Mouse (Mus musculus): ENCODE measurements around the gene Hint3.

Gene Hint3

DNA sequence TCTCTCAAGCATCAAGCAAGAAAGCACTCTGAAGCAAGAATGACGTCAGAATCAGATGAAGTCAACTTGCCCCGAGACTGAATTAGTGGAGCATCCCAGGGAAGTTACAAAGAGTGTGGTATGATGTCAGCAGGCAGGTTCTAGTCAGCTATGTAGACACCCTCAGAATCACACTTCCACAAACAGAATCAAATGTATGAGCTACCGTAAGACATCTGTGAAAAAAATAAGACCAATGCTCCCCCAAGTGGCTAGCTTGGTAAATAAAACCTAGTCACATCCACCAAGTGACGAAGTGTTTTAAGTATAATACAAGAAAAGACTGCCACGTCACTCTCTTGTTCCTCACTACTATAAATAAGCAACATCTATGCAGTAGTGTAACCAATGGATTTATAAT lies 42.4 kb downstream of the Hint3 start:
- DNase-seq (ENCODE audit: low spot score): no peak

DNA sequence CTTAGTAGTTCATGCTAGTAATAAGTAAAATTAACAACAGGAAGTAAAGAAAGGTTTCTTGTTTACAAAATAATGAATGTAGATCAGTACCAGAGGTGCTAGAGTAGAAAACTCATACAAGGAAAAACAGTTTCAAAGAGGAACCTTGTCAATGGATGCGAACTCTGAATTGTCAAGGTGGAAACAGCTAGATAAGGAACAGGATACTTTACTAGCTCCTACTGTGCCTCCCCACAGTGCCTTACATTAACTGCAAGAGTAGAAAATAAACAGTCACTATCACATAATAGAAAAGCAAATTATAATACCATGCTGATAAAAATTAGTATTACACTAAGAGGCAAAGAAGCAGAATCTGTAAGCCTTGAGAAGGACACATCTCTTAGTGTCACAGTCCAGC lies 43.7 kb downstream of the Hint3 start:
- DNase-seq (ENCODE audit: low spot score): no peak

GRCm38 (mm10) chr10:30577670-30578280 lies 51.7 kb downstream of the Hint3 start:
- no peak for DNase-seq (ENCODE audit: low spot score)

GRCm38 (mm10) chr10:30566364-30566763 lies 63.1 kb downstream of the Hint3 start:
- no peak for DNase-seq (ENCODE audit: low spot score)

- no peak for DNase-seq (ENCODE audit: low spot score)
Measured at GRCm38 (mm10) chr10:30564651-30565050, 64.8 kb downstream of the Hint3 start.

Measured in ovary, adult 18-20 months (tissue).